In the genomic region with DNA sequence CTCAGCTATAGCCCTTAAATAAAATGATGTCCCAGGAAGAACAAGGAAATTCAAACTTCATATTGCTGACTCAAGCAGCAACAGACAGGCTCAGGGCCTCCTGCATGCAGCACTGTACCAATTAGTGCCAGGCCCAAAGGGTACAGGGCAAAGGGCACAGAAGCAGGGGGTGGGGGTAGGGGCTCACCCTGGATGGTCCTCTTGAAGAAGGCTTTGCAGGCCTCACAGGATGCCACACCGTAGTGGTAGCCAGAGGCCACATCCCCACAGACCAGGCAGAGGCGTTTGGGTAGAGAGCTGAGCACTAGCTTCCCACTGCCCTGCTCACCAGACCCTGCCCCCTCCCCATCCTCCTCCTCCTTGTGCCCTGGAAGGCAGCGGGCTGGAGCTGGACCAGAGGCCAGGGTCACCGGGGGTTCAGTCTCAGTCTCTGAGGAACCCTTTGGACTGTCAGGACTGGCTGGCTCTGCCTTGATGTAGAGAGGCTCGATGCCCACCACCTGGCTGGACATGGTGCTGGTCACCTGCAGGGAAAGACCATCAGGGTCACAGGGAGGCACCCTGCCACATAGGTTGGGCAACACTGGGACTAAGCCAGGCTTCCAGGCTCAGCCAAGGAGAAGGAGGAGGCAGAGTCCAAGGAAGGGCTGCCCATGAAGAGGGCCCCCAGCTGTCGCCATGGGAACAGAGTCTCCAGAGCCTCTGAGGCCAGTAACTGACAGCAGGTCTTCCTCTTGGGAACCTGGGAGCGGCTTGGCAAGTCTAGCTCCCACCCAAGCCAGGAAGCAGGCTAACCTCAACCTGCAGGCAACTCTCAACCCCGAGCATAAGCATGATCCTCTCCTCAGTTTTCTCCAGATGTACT, we compare ENCODE assay signal across 2 mouse cellular contexts.
TF ChIP-seq lines count a peak whose summit lies in the region.

No protein-coding gene starts in this region.

TF ChIP-seq in C2C12, 6 proteins besides CTCF, POLR2A, EP300 and RAD21:
- TF ChIP-seq MYOD1 (IDR thresholded peaks at IDR 0.05; ENCODE audit: control insufficient read depth, insufficient read length, low read depth) (no peak), MAX (IDR thresholded peaks at IDR 0.05) (no peak), USF1 (IDR thresholded peaks at IDR 0.05; ENCODE audit: low read depth) (no peak), MYOG (IDR thresholded peaks at IDR 0.05; ENCODE audit: control insufficient read depth, extremely low read depth, insufficient read length) (no peak), CEBPB (IDR thresholded peaks at IDR 0.05; ENCODE audit: low read depth) (no peak), FOSL1 (IDR thresholded peaks at IDR 0.05; ENCODE audit: insufficient read depth, low read length, poor library complexity, severe bottlenecking) (no peak)

TF ChIP-seq in MEL, 35 proteins besides CTCF, POLR2A, EP300 and RAD21:
- TF ChIP-seq GATA1 (IDR thresholded peaks at IDR 0.05; ENCODE audit: low read depth, low read length) (no peak), RCOR1 (IDR thresholded peaks at IDR 0.05; ENCODE audit: low read depth, low read length) (no peak), USF1 (IDR thresholded peaks at IDR 0.05; ENCODE audit: low read depth, low read length) (no peak), SMC3 (IDR thresholded peaks at IDR 0.05; ENCODE audit: low read depth, low read length) (no peak), NRF1 (IDR thresholded peaks at IDR 0.05; ENCODE audit: insufficient read depth, low read depth, low read length, poor library complexity, severe bottlenecking) (no peak), POLR2AphosphoS2 (IDR thresholded peaks at IDR 0.05; ENCODE audit: low read length) (no peak), SIN3A (IDR thresholded peaks at IDR 0.05; ENCODE audit: low read length) (no peak), UBTF (IDR thresholded peaks at IDR 0.05; ENCODE audit: borderline replicate concordance, insufficient read depth, low read depth, low read length) (no peak), MAX (IDR thresholded peaks at IDR 0.05; ENCODE audit: low read length) (no peak), MAZ (IDR thresholded peaks at IDR 0.05; ENCODE audit: low read depth, low read length) (no peak)
